Mouse (Mus musculus): ENCODE results near the gene Ipmk. TPM values are rescaled to one million over a fixed set of nuclear protein-coding genes. Genes with fewer than 3 reads are reported as not detected.
"Not testable (repeated sequence)": the region's sequence is repeated elsewhere in the genome, so short reads cannot be mapped to it uniquely, and the experiment has no call there.

Ipmk gene
- polyA plus RNA-seq, 1 experiment from 2014 or later: 16.5 TPM

GRCm38 (mm10) chr10:71373706-71374105, 26.1 kb downstream of the Ipmk start:
- H3K27ac ChIP-seq (ENCODE audit: low read length): no peak overlapping the region
- no peak overlapping the region for H3K4me2 ChIP-seq (ENCODE audit: low read length)
- no peaks in the 10 kb centered on the region for H3K27me3 ChIP-seq (ENCODE audit: control insufficient read depth, insufficient read depth, low read depth, low read length)
- no peak overlapping the region for H3K4me3 ChIP-seq (ENCODE audit: low read depth, low read length)
- no peak overlapping the region for H3K9ac ChIP-seq (ENCODE audit: low read depth, low read length)
- 94% methylated on average over 11 of the region's 11 CpGs for WGBS
- ATAC-seq: no peak
- peaks cover 7% of the 10 kb centered on the region for H3K36me3 ChIP-seq (ENCODE audit: control insufficient read depth, insufficient read depth, low read length)
- H3K4me1 ChIP-seq (ENCODE audit: control insufficient read depth, insufficient read depth, low read length): no peaks in the 10 kb centered on the region
- H3K9me3 ChIP-seq (replicated peaks; ENCODE audit: control insufficient read depth, low read length, poor library complexity, severe bottlenecking): no peaks in the 10 kb centered on the region

- no peak for ATAC-seq
- no peak overlapping the region for H3K9ac ChIP-seq (ENCODE audit: low read depth, low read length)
- no peak overlapping the region for H3K4me3 ChIP-seq (ENCODE audit: low read depth, low read length)
- H3K4me2 ChIP-seq (ENCODE audit: low read length): no peak overlapping the region
- H3K4me1 ChIP-seq (ENCODE audit: control insufficient read depth, insufficient read depth, low read length): no peaks in the 10 kb centered on the region
- H3K27me3 ChIP-seq (ENCODE audit: control insufficient read depth, insufficient read depth, low read depth, low read length): no peaks in the 10 kb centered on the region
- 93% methylated on average over 6 of the region's 6 CpGs for WGBS
- H3K27ac ChIP-seq (ENCODE audit: low read length): no peak overlapping the region
- no peaks in the 10 kb centered on the region for H3K9me3 ChIP-seq (replicated peaks; ENCODE audit: control insufficient read depth, low read length, poor library complexity, severe bottlenecking)
- H3K36me3 ChIP-seq (ENCODE audit: control insufficient read depth, insufficient read depth, low read length): peaks cover 10% of the 10 kb centered on the region
Measured at GRCm38 (mm10) chr10:71376014-71376413, 28.5 kb downstream of the Ipmk start.

DNA sequence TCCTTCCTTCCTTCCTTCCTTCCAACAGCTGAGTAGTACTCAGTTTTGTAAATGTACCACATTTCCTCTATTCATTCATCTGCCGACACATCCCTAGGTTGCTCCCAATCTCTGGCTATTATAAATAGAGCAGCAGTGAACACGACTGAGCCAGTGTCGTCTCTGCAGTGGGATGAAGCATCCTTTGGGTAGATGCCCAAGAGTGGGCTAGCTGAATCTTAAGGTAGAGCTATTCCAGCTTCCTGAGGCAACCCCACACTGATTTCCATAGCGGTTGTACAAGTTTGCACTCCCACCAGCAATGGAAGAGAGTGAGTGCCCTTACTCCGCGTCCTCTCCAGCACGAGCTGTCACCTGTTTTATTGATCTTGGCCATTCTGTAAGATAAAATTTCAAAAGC, 32.8 kb downstream of the Ipmk start:
- Histone ChIP-seq H3K27ac (ENCODE audit: low read length) (no peak overlapping the region), H3K27me3 (ENCODE audit: control insufficient read depth, insufficient read depth, low read depth, low read length) (no peaks in the 10 kb centered on the region), H3K9ac (ENCODE audit: low read depth, low read length) (no peak overlapping the region), H3K4me2 (ENCODE audit: low read length) (no peak overlapping the region), H3K9me3 (replicated peaks; ENCODE audit: control insufficient read depth, low read length, poor library complexity, severe bottlenecking) (no peaks in the 10 kb centered on the region), H3K4me3 (ENCODE audit: low read depth, low read length) (no peak overlapping the region), H3K36me3 (ENCODE audit: control insufficient read depth, insufficient read depth, low read length) (peaks cover 16% of the 10 kb centered on the region), H3K4me1 (ENCODE audit: control insufficient read depth, insufficient read depth, low read length) (no peaks in the 10 kb centered on the region)
- no peak for ATAC-seq
- WGBS: 96% methylated on average over 7 of the region's 7 CpGs

DNA sequence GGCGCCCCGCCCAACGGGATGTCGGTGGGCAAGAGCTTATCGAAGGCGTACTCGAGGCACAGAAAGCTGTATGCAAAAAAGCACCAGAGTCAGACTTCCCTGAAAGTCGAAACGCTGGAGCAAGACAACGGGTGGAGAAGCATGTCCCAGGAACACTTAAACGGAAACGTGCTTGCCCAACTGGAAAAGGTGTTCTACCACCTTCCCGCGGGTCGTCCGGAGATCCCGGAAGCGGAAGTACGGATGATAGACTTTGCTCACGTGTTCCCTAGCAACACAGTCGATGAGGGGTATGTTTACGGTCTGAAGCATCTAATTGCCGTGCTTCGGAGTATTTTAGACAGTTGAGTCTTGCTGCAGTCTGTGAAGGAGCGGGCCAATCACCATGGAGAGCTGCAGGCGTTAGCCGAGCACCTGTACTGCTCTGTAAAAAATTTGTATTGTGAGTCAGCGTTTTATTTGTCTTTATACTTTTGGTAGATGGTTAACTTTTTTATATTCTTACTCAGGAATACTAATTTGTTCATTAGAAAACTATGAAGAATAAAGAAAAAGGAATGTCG, 34.0 kb downstream of the Ipmk start:
- no peak overlapping the region for H3K9ac ChIP-seq (ENCODE audit: low read depth, low read length)
- no peak overlapping the region for H3K4me2 ChIP-seq (ENCODE audit: low read length)
- no peak overlapping the region for H3K4me3 ChIP-seq (ENCODE audit: low read depth, low read length)
- no peak overlapping the region for H3K27ac ChIP-seq (ENCODE audit: low read length)
- peaks cover 15% of the 10 kb centered on the region for H3K36me3 ChIP-seq (ENCODE audit: control insufficient read depth, insufficient read depth, low read length)
- no peak for ATAC-seq
- 92% methylated on average over 29 of the region's 29 CpGs for WGBS
- no peaks in the 10 kb centered on the region for H3K9me3 ChIP-seq (replicated peaks; ENCODE audit: control insufficient read depth, low read length, poor library complexity, severe bottlenecking)
- H3K27me3 ChIP-seq (ENCODE audit: control insufficient read depth, insufficient read depth, low read depth, low read length): no peaks in the 10 kb centered on the region
- no peaks in the 10 kb centered on the region for H3K4me1 ChIP-seq (ENCODE audit: control insufficient read depth, insufficient read depth, low read length)

GRCm38 (mm10) chr10:71382109-71382508, 34.5 kb downstream of the Ipmk start:
- H3K9ac ChIP-seq (ENCODE audit: low read depth, low read length): no peak overlapping the region
- no peak for ATAC-seq
- no peak overlapping the region for H3K4me2 ChIP-seq (ENCODE audit: low read length)

DNA sequence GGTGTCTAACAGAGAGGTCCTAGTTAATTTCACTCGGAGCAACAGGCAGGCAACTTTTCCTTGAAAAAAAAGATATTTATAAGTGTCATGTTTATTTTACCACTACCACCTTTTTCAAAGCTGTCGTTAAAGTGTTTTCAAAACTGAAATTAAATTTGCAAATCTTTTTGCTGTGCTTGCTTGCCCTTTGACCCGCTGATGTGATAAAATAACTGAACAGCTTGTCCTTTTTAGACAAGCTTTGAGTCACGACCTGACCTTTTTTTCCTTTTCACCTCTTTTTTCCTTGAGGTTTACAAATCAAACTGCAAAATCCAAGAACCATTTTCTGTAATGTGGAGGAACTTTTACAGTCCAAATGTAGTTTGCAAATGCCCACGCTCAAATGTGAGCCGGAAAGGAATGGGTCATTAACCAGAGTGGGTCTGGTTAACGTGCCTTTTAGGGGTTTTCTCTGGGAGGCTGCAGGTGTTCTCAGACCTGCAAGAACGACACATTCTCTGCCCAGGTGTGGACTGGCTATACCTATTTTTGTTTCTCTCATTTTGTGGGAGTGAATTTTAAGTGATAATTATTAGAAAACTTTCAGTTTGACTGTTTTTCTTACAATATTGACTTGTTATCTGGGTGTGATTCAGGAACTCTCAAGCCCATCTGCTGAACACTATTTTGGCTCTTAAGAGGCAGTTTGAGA, 35.4 kb downstream of the Ipmk start:
- H3K36me3 ChIP-seq (ENCODE audit: control insufficient read depth, insufficient read depth, low read length): peaks cover 11% of the 10 kb centered on the region; the same call in 1 of the 2 replicates
- H3K9me3 ChIP-seq (replicated peaks; ENCODE audit: control insufficient read depth, low read length, poor library complexity, severe bottlenecking): no peaks in the 10 kb centered on the region
- no peak overlapping the region for H3K9ac ChIP-seq (ENCODE audit: low read depth, low read length)
- ATAC-seq: no peak
- 84% methylated on average over 8 of the region's 8 CpGs for WGBS
- no peak overlapping the region for H3K27ac ChIP-seq (ENCODE audit: low read length)
- no peaks in the 10 kb centered on the region for H3K27me3 ChIP-seq (ENCODE audit: control insufficient read depth, insufficient read depth, low read depth, low read length)
- H3K4me2 ChIP-seq (ENCODE audit: low read length): no peak overlapping the region
- H3K4me1 ChIP-seq (ENCODE audit: control insufficient read depth, insufficient read depth, low read length): no peaks in the 10 kb centered on the region
- H3K4me3 ChIP-seq (ENCODE audit: low read depth, low read length): no peak overlapping the region

More at GRCm38 (mm10) chr10:71382109-71382508, 34.5 kb downstream of the Ipmk start:
- Histone ChIP-seq H3K4me3 (ENCODE audit: low read depth, low read length) (no peak overlapping the region), H3K9me3 (replicated peaks; ENCODE audit: control insufficient read depth, low read length, poor library complexity, severe bottlenecking) (no peaks in the 10 kb centered on the region), H3K4me1 (ENCODE audit: control insufficient read depth, insufficient read depth, low read length) (no peaks in the 10 kb centered on the region), H3K27me3 (ENCODE audit: control insufficient read depth, insufficient read depth, low read depth, low read length) (no peaks in the 10 kb centered on the region), H3K27ac (ENCODE audit: low read length) (no peak overlapping the region), H3K36me3 (ENCODE audit: control insufficient read depth, insufficient read depth, low read length) (peaks cover 12% of the 10 kb centered on the region)
- 77% methylated on average over 7 of the region's 7 CpGs for WGBS

DNA sequence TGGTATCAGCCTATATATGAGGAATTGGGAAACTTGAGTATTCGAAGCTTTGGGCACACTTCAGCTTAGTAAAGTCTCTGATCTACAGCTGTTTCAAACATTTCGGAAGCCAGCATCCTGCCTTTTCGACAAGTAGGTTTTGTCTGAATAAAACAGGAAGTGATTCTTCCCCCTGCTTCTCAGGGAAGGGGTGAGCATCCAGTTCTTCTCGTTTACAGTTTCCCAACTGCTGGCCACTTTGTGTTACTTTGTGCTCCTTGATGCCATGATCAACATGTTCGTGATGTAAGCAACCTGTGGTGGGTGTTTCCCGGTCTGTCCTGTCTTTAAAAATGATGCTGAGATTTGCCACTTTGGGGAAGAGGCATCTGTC, 36.0 kb downstream of the Ipmk start:
- not testable (repeated sequence) for H3K4me1 ChIP-seq (ENCODE audit: control insufficient read depth, insufficient read depth, low read length); H3K4me3 ChIP-seq (ENCODE audit: low read depth, low read length); H3K9me3 ChIP-seq (replicated peaks; ENCODE audit: control insufficient read depth, low read length, poor library complexity, severe bottlenecking); H3K9ac ChIP-seq (ENCODE audit: low read depth, low read length); H3K27ac ChIP-seq (ENCODE audit: low read length); H3K4me2 ChIP-seq (ENCODE audit: low read length); H3K27me3 ChIP-seq (ENCODE audit: control insufficient read depth, insufficient read depth, low read depth, low read length); ATAC-seq
- H3K36me3 ChIP-seq (ENCODE audit: control insufficient read depth, insufficient read depth, low read length): peaks cover 11% of the 10 kb centered on the region; the same call in 1 of the 2 replicates
- WGBS: 89% methylated on average over 6 of the region's 6 CpGs

DNA sequence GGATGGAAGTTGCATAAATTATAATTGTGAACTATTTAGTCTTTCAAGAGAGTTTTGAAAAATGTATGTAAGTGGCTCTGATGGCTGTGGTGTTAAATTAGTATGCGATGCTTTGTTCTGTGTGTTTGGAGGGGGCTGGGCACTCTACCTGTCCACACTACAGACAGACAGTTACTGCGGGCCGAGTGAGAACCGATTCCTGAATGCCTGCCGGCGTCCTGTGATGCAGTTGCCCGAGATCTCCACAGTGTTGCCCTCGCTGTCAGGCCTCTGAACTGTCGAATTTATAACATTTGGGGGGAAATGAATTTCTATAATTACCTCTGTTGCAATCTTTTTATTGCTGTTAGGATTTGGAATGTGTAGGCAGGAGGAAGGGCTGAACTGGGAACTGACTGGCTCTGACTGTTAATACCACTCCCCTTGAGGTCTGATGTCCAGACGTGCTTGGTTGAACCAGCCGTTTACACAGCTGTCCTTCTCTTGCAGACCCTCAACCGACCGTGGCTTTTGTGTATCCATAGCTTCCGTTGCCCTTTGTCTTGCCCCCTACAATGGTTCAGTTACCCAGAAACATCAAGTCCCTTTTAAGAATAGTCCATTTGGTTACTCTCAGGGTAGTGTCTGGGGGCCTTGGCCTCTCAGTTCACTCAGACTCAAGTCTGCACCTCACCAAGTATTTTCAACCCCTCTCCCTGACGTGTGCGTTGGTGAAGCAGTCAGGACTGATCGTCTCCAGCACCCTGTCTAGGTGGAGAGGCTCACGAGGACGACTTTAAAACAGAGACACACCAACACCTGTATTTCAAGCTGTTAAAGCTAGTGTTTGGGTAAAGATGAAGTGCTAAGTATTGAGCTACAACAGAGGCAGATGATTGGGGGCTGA, 36.8 kb downstream of the Ipmk start:
- Histone ChIP-seq H3K9me3 (replicated peaks; ENCODE audit: control insufficient read depth, low read length, poor library complexity, severe bottlenecking) (no peaks in the 10 kb centered on the region), H3K4me2 (ENCODE audit: low read length) (no peak overlapping the region), H3K9ac (ENCODE audit: low read depth, low read length) (no peak overlapping the region), H3K4me3 (ENCODE audit: low read depth, low read length) (no peak overlapping the region), H3K36me3 (ENCODE audit: control insufficient read depth, insufficient read depth, low read length) (peaks cover 11% of the 10 kb centered on the region; the same call in 1 of the 2 replicates), H3K4me1 (ENCODE audit: control insufficient read depth, insufficient read depth, low read length) (no peaks in the 10 kb centered on the region), H3K27me3 (ENCODE audit: control insufficient read depth, insufficient read depth, low read depth, low read length) (no peaks in the 10 kb centered on the region), H3K27ac (ENCODE audit: low read length) (no peak overlapping the region)
- ATAC-seq: no peak
- WGBS: 68% methylated on average over 19 of the region's 19 CpGs

- no peak overlapping the region for H3K4me3 ChIP-seq (ENCODE audit: low read depth, low read length)
- no peak for ATAC-seq
- no peaks in the 10 kb centered on the region for H3K4me1 ChIP-seq (ENCODE audit: control insufficient read depth, insufficient read depth, low read length)
- no peak overlapping the region for H3K4me2 ChIP-seq (ENCODE audit: low read length)
- no peaks in the 10 kb centered on the region for H3K36me3 ChIP-seq (ENCODE audit: control insufficient read depth, insufficient read depth, low read length)
- H3K27me3 ChIP-seq (ENCODE audit: control insufficient read depth, insufficient read depth, low read depth, low read length): no peaks in the 10 kb centered on the region
- peaks cover 8% of the 10 kb centered on the region; the same call in 1 of the 2 replicates for H3K9me3 ChIP-seq (replicated peaks; ENCODE audit: control insufficient read depth, low read length, poor library complexity, severe bottlenecking)
- 91% methylated on average over 5 of the region's 5 CpGs for WGBS
- H3K9ac ChIP-seq (ENCODE audit: low read depth, low read length): no peak overlapping the region
- H3K27ac ChIP-seq (ENCODE audit: low read length): no peak overlapping the region
Measured at GRCm38 (mm10) chr10:71389311-71389710, 41.7 kb downstream of the Ipmk start.
